9 mouse cellular contexts compared by ENCODE assay signal in genomic region chr12:79208703-79209464, GRCm38 (mm10). TPM values are rescaled to one million over a fixed set of nuclear protein-coding genes. Genes with fewer than 3 reads are reported as not detected.
A peak's percentile ranks its signal among the peaks of the same experiment; 100 is the strongest.
DNase-seq lines count a peak whose midpoint lies in the region; ATAC-seq and TF ChIP-seq lines count a peak whose summit lies in the region.
"Had no signal": no experiment of that assay in that cellular context is flagged by ENCODE, and none has a peak within 500 bp of the region (broad histone marks: within the 10 kb centered on the region; RNA-seq: fewer than 3 reads in every experiment).

TSS of gene Rdh12 (plus strand) at chr12:79208914.

- H3K36me3 ChIP-seq in MEL (ENCODE audit: control insufficient read depth in 1 of 2, insufficient read depth in 2 of 2, low read length in 2 of 2), result no peaks in the 10 kb centered on the region; a peak in 2 of 4 replicates
- no peaks in the 10 kb centered on the region for H3K36me3 ChIP-seq in heart, adult 2 months (ENCODE audit: control insufficient read depth, insufficient read depth, low read length)
- H3K36me3 ChIP-seq in kidney, embryonic 15.5 days, result no peaks in the 10 kb centered on the region
- H3K36me3 ChIP-seq in neural tube, embryonic 12.5 days, result no peaks in the 10 kb centered on the region

- WGBS in heart, adult 2 months, result 5% methylated on average over 13 of the region's 13 CpGs
- 2% methylated on average over 13 of the region's 13 CpGs for WGBS in kidney, embryonic 15.5 days
- WGBS in neural tube, embryonic 12.5 days, result 7% methylated on average over 13 of the region's 13 CpGs

- TF ChIP-seq EP300 in MEL (IDR thresholded peaks at IDR 0.05; ENCODE audit: low read depth in 1 of 2, low read length in 2 of 2), result no peak
- no peak for TF ChIP-seq EP300 in heart, adult 2 months (IDR thresholded peaks at IDR 0.05; ENCODE audit: insufficient read depth, low read depth, low read length)

- no peaks in the 10 kb centered on the region for H3K9me3 ChIP-seq in MEL (replicated peaks; ENCODE audit: insufficient read depth, low read length)
- H3K9me3 ChIP-seq in kidney, embryonic 15.5 days (replicated peaks), result no peaks in the 10 kb centered on the region
- no peaks in the 10 kb centered on the region for H3K9me3 ChIP-seq in neural tube, embryonic 12.5 days

- H3K27ac ChIP-seq in MEL (ENCODE audit: control insufficient read depth, low read depth, low read length), result no peak within 1 kb of the TSS
- H3K27ac ChIP-seq in heart, adult 2 months, result no peak within 1 kb of the TSS
- no peak within 1 kb of the TSS for H3K27ac ChIP-seq in kidney, embryonic 15.5 days
- H3K27ac ChIP-seq in neural tube, embryonic 12.5 days, result no peak within 1 kb of the TSS

- no peak for TF ChIP-seq CTCF in MEL (IDR thresholded peaks at IDR 0.05 in 2 of 3, conservative IDR thresholded peaks at IDR 0.05 in 1 of 3; ENCODE audit: control insufficient read depth in 1 of 3, insufficient read depth in 1 of 3, low read depth in 2 of 3, low read length in 3 of 3, poor library complexity in 1 of 3, severe bottlenecking in 1 of 3)
- TF ChIP-seq CTCF in heart, adult 2 months (IDR thresholded peaks at IDR 0.05), result no peak

- peak within 1 kb of the TSS; percentile 76 for H3K4me2 ChIP-seq in kidney, embryonic 15.5 days
- H3K4me2 ChIP-seq in neural tube, embryonic 12.5 days (replicated peaks), result peak within 1 kb of the TSS; percentile 62

- no peaks in the 10 kb centered on the region for H3K79me2 ChIP-seq in MEL (ENCODE audit: control insufficient read depth, insufficient read depth, low read length, poor library complexity)
- H3K79me2 ChIP-seq in heart, adult 2 months (replicated peaks; ENCODE audit: control insufficient read depth, insufficient read depth, low read length), result no peaks in the 10 kb centered on the region

- H3K9ac ChIP-seq in MEL (ENCODE audit: control insufficient read depth, low read depth, low read length, poor library complexity, severe bottlenecking), result no peak within 1 kb of the TSS
- H3K9ac ChIP-seq in heart, adult 2 months (ENCODE audit: low read depth, low read length), result no peak within 1 kb of the TSS
- H3K9ac ChIP-seq in kidney, embryonic 15.5 days, result peak within 1 kb of the TSS; percentile 41
- peak within 1 kb of the TSS; percentile 26; the same call in 1 of the 2 replicates for H3K9ac ChIP-seq in neural tube, embryonic 12.5 days

- H3K4me1 ChIP-seq in MEL (ENCODE audit: control insufficient read depth in 1 of 2, insufficient read depth in 2 of 2, low read length in 2 of 2), result peaks cover 5 to 9% of the 10 kb centered on the region in 2 experiments; a peak in 3 of 4 replicates
- H3K4me1 ChIP-seq in heart, adult 2 months (ENCODE audit: control insufficient read depth, insufficient read depth, low read length), result no peaks in the 10 kb centered on the region; the same call in 1 of the 2 replicates
- H3K4me1 ChIP-seq in kidney, embryonic 15.5 days, result peaks cover 6% of the 10 kb centered on the region
- H3K4me1 ChIP-seq in neural tube, embryonic 12.5 days, result 0 out of 2 replicates have a peak, but pooled peaks cover 4% of the 10 kb centered on the region

- H3K27me3 ChIP-seq in MEL (ENCODE audit: control insufficient read depth in 1 of 2, insufficient read depth in 2 of 2, low read length in 2 of 2), result no peaks in the 10 kb centered on the region; a peak in 1 of 4 replicates
- H3K27me3 ChIP-seq in heart, adult 2 months (ENCODE audit: control insufficient read depth, insufficient read depth, low read length), result no peaks in the 10 kb centered on the region
- no peaks in the 10 kb centered on the region for H3K27me3 ChIP-seq in kidney, embryonic 15.5 days
- no peaks in the 10 kb centered on the region for H3K27me3 ChIP-seq in neural tube, embryonic 12.5 days (replicated peaks)

- peak; percentile 95 for ATAC-seq in common myeloid progenitor, adult 5-6 weeks (replicated peaks; ENCODE audit: low read depth, poor library complexity, severe bottlenecking)
- peak; percentile 79 for ATAC-seq in kidney, embryonic 15.5 days (replicated peaks; ENCODE audit: low FRiP score)
- ATAC-seq in neural tube, embryonic 12.5 days (ENCODE audit: low FRiP score, low read depth), result no peak

- H3K4me3 ChIP-seq in MEL (ENCODE audit: control insufficient read depth in 1 of 2, insufficient read depth in 1 of 2, low read depth in 2 of 2, low read length in 2 of 2), result peak within 1 kb of the TSS; percentile 55 to 74
- H3K4me3 ChIP-seq in heart, adult 2 months, result peak within 1 kb of the TSS; percentile 27; the same call in 1 of the 2 replicates
- H3K4me3 ChIP-seq in kidney, embryonic 15.5 days (replicated peaks), result peak within 1 kb of the TSS; percentile 50
- peak within 1 kb of the TSS; percentile 28 for H3K4me3 ChIP-seq in neural tube, embryonic 12.5 days

- peak; percentile 32 for DNase-seq in 416B (ENCODE audit: low read depth)
- peak; percentile 63 for DNase-seq in MEL (ENCODE audit: low read depth, low spot score)
- peak; percentile 33 to 42 for DNase-seq in heart, adult 2 months
- peak; percentile 35 to 56 for DNase-seq in lung, adult 18-20 months
- peak; percentile 57 for DNase-seq in thymus, postnatal 0 days (ENCODE audit: low spot score)

- TF ChIP-seq RAD21 in MEL (IDR thresholded peaks at IDR 0.05; ENCODE audit: low read depth, low read length), result no peak

- intact Hi-C loops in heart, adult 2 months (cut with DNase I), result no loop called here

- TF ChIP-seq POLR2A in MEL (IDR thresholded peaks at IDR 0.05; ENCODE audit: control insufficient read depth in 1 of 2, insufficient read depth in 1 of 2, low read depth in 1 of 2, low read length in 2 of 2, poor library complexity in 1 of 2), result no peak
- no peak for TF ChIP-seq POLR2A in heart, adult 2 months (IDR thresholded peaks at IDR 0.05; ENCODE audit: insufficient read depth, low read depth, low read length)

TF ChIP-seq in MEL, 35 proteins besides CTCF, POLR2A, EP300 and RAD21:
- 0 out of 2 replicates have a peak, but pooled peaks have one; percentile 19 for TF ChIP-seq TCF12 (IDR thresholded peaks at IDR 0.05; ENCODE audit: low read depth, low read length)
- 0 out of 2 replicates have a peak, but pooled peaks have one; percentile 30 for TF ChIP-seq MAZ (IDR thresholded peaks at IDR 0.05; ENCODE audit: low read depth, low read length)
- TF ChIP-seq RCOR1 (IDR thresholded peaks at IDR 0.05; ENCODE audit: low read depth, low read length), result 0 out of 2 replicates have a peak, but pooled peaks have one; percentile 30
- peak; percentile 40; the same call in 1 of the 2 replicates for TF ChIP-seq SIN3A (IDR thresholded peaks at IDR 0.05; ENCODE audit: low read length)
- TF ChIP-seq ZKSCAN1 (IDR thresholded peaks at IDR 0.05; ENCODE audit: low read depth, low read length), result no peak
- TF ChIP-seq HCFC1 (IDR thresholded peaks at IDR 0.05; ENCODE audit: low read depth, low read length), result peak; percentile 93
- TF ChIP-seq POLR2AphosphoS2 (IDR thresholded peaks at IDR 0.05; ENCODE audit: low read length), result no peak
- peak; percentile 52 for TF ChIP-seq KAT2A (conservative IDR thresholded peaks at IDR 0.05; ENCODE audit: low read depth, low read length)
- no peak for TF ChIP-seq MYB (IDR thresholded peaks at IDR 0.05; ENCODE audit: low read depth, low read length)

RNA-seq across cellular contexts. Expression of gene Rdh12, which starts in this region (rescaled TPM):
- 0.15 and 0.29 TPM in 2 replicates for total RNA-seq in MEL (2012; rRNA removed)
- polyA plus RNA-seq in MEL (2012; ENCODE audit: insufficient read depth in 1 of 2, insufficient read length in 2 of 2, low read depth in 1 of 2, low replicate concordance in 2 of 2, missing spikeins in 1 of 2), result under 1 TPM in 1 of 2 experiments, not detected in 1; 0.35 TPM
- 0.73 and 5.1 TPM in 2 replicates for total RNA-seq in common myeloid progenitor, adult 5-6 weeks (2017)
- total RNA-seq in heart, adult 2 months (2021), result under 1 TPM in 1 of 2 experiments, not detected in 1; 0.37 TPM
- 0.67 and 0.72 TPM in 2 replicates for polyA plus RNA-seq in heart, adult 2 months (2012; rRNA removed)
- polyA plus RNA-seq in kidney, embryonic 15.5 days (2015; fragmentation: Nextera tagmentation; extraction: Ambion mirVana), result 2.4 and 3.1 TPM in 2 replicates
- polyA plus RNA-seq in neural tube, embryonic 12.5 days (2016; fragmentation: Nextera tagmentation; extraction: Ambion mirVana), result 0.78 and 0.93 TPM in 2 replicates
- 4.3 and 4.8 TPM in 2 replicates for polyA plus RNA-seq in thymus, postnatal 0 days (2015; fragmentation: Nextera tagmentation; extraction: Ambion mirVana)
- total RNA-seq: gastrocnemius, adult 8-10 months had no signal

Comparison
In these comparisons a context has a peak if more than half of its experiments do, and no peak if none do; other contexts are left out.
1. Peak in DNase-seq and H3K4me3 ChIP-seq in MEL; RNA of the gene not detected or under 1 TPM.
2. Peak in DNase-seq and H3K4me3 ChIP-seq in heart, adult 2 months; RNA of the gene not detected or under 1 TPM.
3. H3K9ac ChIP-seq: peak in kidney, embryonic 15.5 days (single experiment) and neural tube, embryonic 12.5 days (single experiment); none in MEL (single experiment) and heart, adult 2 months (single experiment).
4. Peak in every context shown above with its lines, with median percentiles within 50 percentile points of each other: DNase-seq and H3K4me3 ChIP-seq.